Mouse (Mus musculus): ENCODE measurements around the gene Tnfrsf1a.

DNA sequence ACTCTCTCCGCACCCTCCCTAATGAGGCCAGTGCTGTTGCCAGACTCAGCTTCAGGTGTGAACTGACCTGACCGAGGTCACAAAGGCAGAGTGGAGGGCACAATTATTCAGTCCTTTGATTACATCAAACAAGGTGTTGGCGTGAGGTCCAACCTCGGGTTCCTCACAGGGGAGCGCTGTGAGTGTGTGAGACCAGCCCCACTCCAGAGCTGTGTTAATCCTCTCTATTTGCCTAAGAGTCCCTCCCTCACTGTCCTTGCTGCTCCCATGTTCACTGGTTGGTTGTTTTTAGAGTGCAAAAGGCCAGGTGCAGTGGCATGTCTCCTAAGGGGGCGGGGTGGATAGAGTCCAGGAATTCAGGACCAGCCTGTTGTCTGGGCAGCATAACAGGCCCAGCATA, 36.9 kb downstream of the Tnfrsf1a start:
- TF ChIP-seq CTCF (IDR thresholded peaks at IDR 0.05; ENCODE audit: low read depth) (no peak), EP300 (IDR thresholded peaks at IDR 0.05; ENCODE audit: low read depth) (no peak)

Data from liver, postnatal 0 days (tissue).